Mouse (Mus musculus): ENCODE measurements around the gene Fam104a.

DNA sequence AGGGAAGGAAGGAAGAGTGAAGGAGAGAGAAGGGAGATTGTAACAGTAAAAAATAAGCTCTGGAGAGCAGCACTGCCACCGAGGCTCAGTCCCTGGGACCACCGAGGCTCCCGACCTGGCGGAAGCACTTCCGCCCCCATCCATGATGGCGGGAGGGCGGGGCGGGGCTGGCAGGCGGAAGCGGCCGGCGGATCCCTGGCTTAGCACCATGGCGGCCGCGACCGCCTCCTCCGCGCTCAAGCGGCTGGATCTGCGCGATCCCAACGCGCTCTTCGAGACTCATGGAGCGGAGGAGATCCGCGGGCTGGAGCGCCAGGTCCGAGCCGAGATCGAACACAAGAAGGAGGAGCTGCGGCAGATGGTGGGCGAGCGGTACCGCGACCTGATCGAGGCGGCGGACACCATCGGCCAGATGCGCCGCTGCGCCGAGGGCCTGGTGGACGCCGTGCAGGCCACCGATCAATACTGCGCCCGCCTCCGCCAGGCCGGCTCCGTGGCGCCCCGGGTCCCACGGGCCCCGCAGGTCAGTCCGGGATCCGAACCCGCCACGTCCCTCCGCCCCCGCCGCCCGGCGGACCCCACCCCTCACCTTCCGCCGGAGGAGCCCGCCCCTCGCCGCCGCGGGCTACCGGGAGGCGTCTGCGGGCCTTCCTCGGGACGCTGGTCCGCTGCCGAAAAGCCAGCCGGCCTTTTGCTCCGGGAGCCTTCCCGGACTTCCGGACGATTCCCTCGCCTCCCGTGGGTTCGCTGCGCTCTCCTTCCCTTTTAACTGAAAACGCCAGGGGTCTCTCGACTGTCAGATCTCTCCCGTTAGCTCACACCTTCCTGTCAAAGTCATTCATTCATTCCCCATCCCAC lies 34.4 kb downstream of the Fam104a start, which contains the start of gene Slc39a11:
- no peak for TF ChIP-seq CTCF (conservative IDR thresholded peaks at IDR 0.05; ENCODE audit: insufficient read depth, insufficient read length, low read depth, low read length)
- TF ChIP-seq POLR2A (IDR thresholded peaks at IDR 0.05; ENCODE audit: low read depth, low read length): peak; percentile 29

Data from kidney, adult 2 months (tissue).